Mouse (Mus musculus): Measurements from ENCODE around the gene Adamts9. TPM values are rescaled to one million over a fixed set of nuclear protein-coding genes. Genes with fewer than 3 reads are reported as not detected.

The Adamts9 gene
- total and polyA plus RNA-seq, 3 experiments, result not detected

DNA sequence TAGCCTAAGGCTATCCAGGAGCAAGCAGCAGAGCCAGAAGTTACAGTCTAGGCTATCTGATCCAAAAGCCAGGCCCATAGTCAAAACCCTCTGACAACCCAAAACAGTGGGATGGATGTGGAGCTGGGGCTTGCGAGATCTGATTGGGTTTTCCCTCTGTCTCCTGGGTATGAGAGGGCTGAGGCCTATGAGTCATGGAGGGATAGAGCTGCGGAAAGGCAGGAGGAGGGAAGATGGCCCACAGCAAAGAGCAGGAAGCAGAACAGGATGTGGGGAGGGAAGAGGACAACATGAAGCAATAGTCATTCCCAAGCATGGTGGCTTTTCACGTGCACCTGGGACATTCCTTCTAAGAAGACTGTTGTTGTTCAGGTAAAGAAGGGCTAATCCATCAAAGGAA is 32.7 kb downstream of the Adamts9 start:
- H3K4me3 ChIP-seq (replicated peaks in 1 of 3; ENCODE audit: low read depth in 2 of 3, low read length in 2 of 3, poor library complexity in 1 of 3), result no peak overlapping the region
- no peaks in the 10 kb centered on the region for H3K4me1 ChIP-seq (ENCODE audit: control insufficient read depth in 1 of 2, insufficient read depth in 2 of 2)
- in situ Hi-C loops (cut with MboI; ENCODE audit: low pct_ligation_motif_present, low pct_unique_long_range_greater_than_20kb, low sequenced_read_pairs), result no loop called here
- H3K27me3 ChIP-seq (replicated peaks), result no peaks in the 10 kb centered on the region
- no peaks in the 10 kb centered on the region for H3K79me2 ChIP-seq (replicated peaks; ENCODE audit: control insufficient read depth, extremely low read depth, insufficient read depth, poor library complexity, severe bottlenecking)
- H3K4me2 ChIP-seq (ENCODE audit: insufficient read depth, low read depth, poor library complexity, severe bottlenecking), result no peak overlapping the region
- no peak for TF ChIP-seq ELF1 (IDR thresholded peaks at IDR 0.05; ENCODE audit: low read depth, low read length)
- no peak for TF ChIP-seq HCFC1 (IDR thresholded peaks at IDR 0.05; ENCODE audit: low read depth, low read length)
- no peak for TF ChIP-seq ETS1 (conservative IDR thresholded peaks at IDR 0.05; ENCODE audit: low read depth, low read length)
- no peak for TF ChIP-seq MAX (IDR thresholded peaks at IDR 0.05; ENCODE audit: low read length)
- TF ChIP-seq POLR2AphosphoS2 (IDR thresholded peaks at IDR 0.05; ENCODE audit: low read depth, low read length), result no peak
- TF ChIP-seq RAD21 (IDR thresholded peaks at IDR 0.05; ENCODE audit: low read depth, low read length), result no peak
- H3K36me3 ChIP-seq (replicated peaks in 1 of 2; ENCODE audit: control insufficient read depth in 1 of 2, insufficient read depth in 1 of 2, low read length in 1 of 2), result no peaks in the 10 kb centered on the region
- H3K27ac ChIP-seq (ENCODE audit: insufficient read depth, low read depth), result no peak overlapping the region
- H3K9me3 ChIP-seq (replicated peaks; ENCODE audit: low read length), result peaks cover 68% of the 10 kb centered on the region
- H3K9ac ChIP-seq (ENCODE audit: insufficient read depth, low read depth), result no peak overlapping the region
- DNase-seq (ENCODE audit: extremely low read depth), result no peak
- dilution Hi-C loops (cut with MboI; ENCODE audit: extremely low pct_ligation_motif_present, extremely low pct_unique_long_range_greater_than_20kb, low sequenced_read_pairs), result no loop called here

DNA sequence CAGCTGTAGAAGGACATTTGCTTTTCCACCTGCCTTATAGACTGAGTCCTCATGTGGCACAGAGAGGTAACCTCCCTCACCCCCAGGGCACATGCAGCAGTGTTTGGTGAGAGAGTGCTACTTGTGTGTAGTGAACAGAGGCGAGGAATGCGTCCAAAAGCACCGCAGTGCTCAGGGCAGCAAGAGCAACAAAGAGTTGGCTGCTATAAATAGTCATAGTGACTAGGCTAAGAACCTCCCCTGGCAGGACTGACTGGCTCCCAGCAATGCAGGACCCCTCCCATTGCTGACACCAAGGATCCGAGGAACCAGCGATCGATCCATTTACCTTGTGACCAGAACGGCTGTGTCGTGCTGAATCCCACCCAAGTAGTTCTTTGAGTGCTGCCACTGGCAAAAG is 33.9 kb downstream of the Adamts9 start:
- Histone ChIP-seq H3K27me3 (replicated peaks) (no peaks in the 10 kb centered on the region), H3K4me2 (ENCODE audit: insufficient read depth, low read depth, poor library complexity, severe bottlenecking) (no peak overlapping the region), H3K9ac (ENCODE audit: insufficient read depth, low read depth) (no peak overlapping the region), H3K4me3 (replicated peaks in 1 of 3; ENCODE audit: low read depth in 2 of 3, low read length in 2 of 3, poor library complexity in 1 of 3) (no peak overlapping the region), H3K9me3 (replicated peaks; ENCODE audit: low read length) (peaks cover 67% of the 10 kb centered on the region), H3K4me1 (ENCODE audit: control insufficient read depth in 1 of 2, insufficient read depth in 2 of 2) (no peaks in the 10 kb centered on the region), H3K79me2 (replicated peaks; ENCODE audit: control insufficient read depth, extremely low read depth, insufficient read depth, poor library complexity, severe bottlenecking) (no peaks in the 10 kb centered on the region), H3K27ac (ENCODE audit: insufficient read depth, low read depth) (no peak overlapping the region), H3K36me3 (replicated peaks in 1 of 2; ENCODE audit: control insufficient read depth in 1 of 2, insufficient read depth in 1 of 2, low read length in 1 of 2) (no peaks in the 10 kb centered on the region)
- in situ Hi-C loops (cut with MboI; ENCODE audit: low pct_ligation_motif_present, low pct_unique_long_range_greater_than_20kb, low sequenced_read_pairs), result no loop called here
- no peak for DNase-seq (ENCODE audit: extremely low read depth)
- TF ChIP-seq NELFE (IDR thresholded peaks at IDR 0.05; ENCODE audit: low read depth, low read length) (no peak), CTCF (conservative IDR thresholded peaks at IDR 0.05 in 1 of 2, IDR thresholded peaks at IDR 0.05 in 1 of 2; ENCODE audit: low read depth in 2 of 2, low read length in 2 of 2) (no peak), ZKSCAN1 (IDR thresholded peaks at IDR 0.05; ENCODE audit: borderline replicate concordance, low read depth, low read length) (no peak), ETS1 (conservative IDR thresholded peaks at IDR 0.05; ENCODE audit: low read depth, low read length) (no peak), USF2 (conservative IDR thresholded peaks at IDR 0.05; ENCODE audit: low read depth, low read length) (no peak), MEF2A (IDR thresholded peaks at IDR 0.05; ENCODE audit: borderline replicate concordance, low read depth, low read length) (no peak), TCF12 (IDR thresholded peaks at IDR 0.05; ENCODE audit: low read depth, low read length) (no peak), POLR2A (IDR thresholded peaks at IDR 0.05; ENCODE audit: low read depth, low read length) (no peak), RAD21 (IDR thresholded peaks at IDR 0.05; ENCODE audit: low read depth, low read length) (no peak), UBTF (IDR thresholded peaks at IDR 0.05; ENCODE audit: low read depth, low read length) (no peak), NRF1 (IDR thresholded peaks at IDR 0.05; ENCODE audit: low read depth, low read length) (no peak)
- dilution Hi-C loops (cut with MboI; ENCODE audit: extremely low pct_ligation_motif_present, extremely low pct_unique_long_range_greater_than_20kb, low sequenced_read_pairs), result no loop called here

- Histone ChIP-seq H3K4me2 (ENCODE audit: insufficient read depth, low read depth, poor library complexity, severe bottlenecking) (no peak overlapping the region), H3K27me3 (replicated peaks) (no peaks in the 10 kb centered on the region), H3K9ac (ENCODE audit: insufficient read depth, low read depth) (no peak overlapping the region), H3K9me3 (replicated peaks; ENCODE audit: low read length) (peaks cover 73% of the 10 kb centered on the region), H3K79me2 (replicated peaks; ENCODE audit: control insufficient read depth, extremely low read depth, insufficient read depth, poor library complexity, severe bottlenecking) (no peaks in the 10 kb centered on the region), H3K4me1 (ENCODE audit: control insufficient read depth in 1 of 2, insufficient read depth in 2 of 2) (no peaks in the 10 kb centered on the region), H3K27ac (ENCODE audit: insufficient read depth, low read depth) (no peak overlapping the region), H3K36me3 (replicated peaks in 1 of 2; ENCODE audit: control insufficient read depth in 1 of 2, insufficient read depth in 1 of 2, low read length in 1 of 2) (no peaks in the 10 kb centered on the region), H3K4me3 (replicated peaks in 1 of 3; ENCODE audit: low read depth in 2 of 3, low read length in 2 of 3, poor library complexity in 1 of 3) (no peak overlapping the region)
- in situ Hi-C loops (cut with MboI; ENCODE audit: low pct_ligation_motif_present, low pct_unique_long_range_greater_than_20kb, low sequenced_read_pairs) (no loop called here), dilution Hi-C loops (cut with MboI; ENCODE audit: extremely low pct_ligation_motif_present, extremely low pct_unique_long_range_greater_than_20kb, low sequenced_read_pairs) (no loop called here)
- no peak for TF ChIP-seq MXI1 (IDR thresholded peaks at IDR 0.05; ENCODE audit: low read depth, low read length)
- no peak for TF ChIP-seq SIN3A (IDR thresholded peaks at IDR 0.05; ENCODE audit: low read length)
- TF ChIP-seq TCF12 (IDR thresholded peaks at IDR 0.05; ENCODE audit: low read depth, low read length), result no peak
- TF ChIP-seq MYC (IDR thresholded peaks at IDR 0.05; ENCODE audit: low read depth, low read length), result no peak
- TF ChIP-seq ZMIZ1 (IDR thresholded peaks at IDR 0.05; ENCODE audit: low read depth, low read length), result no peak
- no peak for TF ChIP-seq IRF4 (IDR thresholded peaks at IDR 0.05; ENCODE audit: low read depth, low read length)
- TF ChIP-seq HCFC1 (IDR thresholded peaks at IDR 0.05; ENCODE audit: low read depth, low read length), result no peak
- no peak for TF ChIP-seq ETS1 (conservative IDR thresholded peaks at IDR 0.05; ENCODE audit: low read depth, low read length)
- no peak for TF ChIP-seq NRF1 (IDR thresholded peaks at IDR 0.05; ENCODE audit: low read depth, low read length)
- no peak for TF ChIP-seq JUN (IDR thresholded peaks at IDR 0.05; ENCODE audit: insufficient read depth, low read depth, low read length)
- TF ChIP-seq GABPA (IDR thresholded peaks at IDR 0.05; ENCODE audit: insufficient replicate concordance, low read depth, low read length), result no peak
- no peak for TF ChIP-seq RCOR1 (conservative IDR thresholded peaks at IDR 0.05; ENCODE audit: low read depth, low read length)
- no peak for TF ChIP-seq KAT2A (IDR thresholded peaks at IDR 0.05; ENCODE audit: insufficient replicate concordance, low read length)
- DNase-seq (ENCODE audit: extremely low read depth), result no peak
These were observed 37.4 kb downstream of the Adamts9 start for GRCm38 (mm10) chr6:92905922-92906321.
